Mouse (Mus musculus) T-helper 1 cell (primary cell): ENCODE results near the gene Tdpoz1.
"Not testable (repeated sequence)": the region's sequence is repeated elsewhere in the genome, so short reads cannot be mapped to it uniquely, and the experiment has no call there.

Experiments used
- in situ Hi-C: fragments of 300-600 bp; cut with MboI, MseI; formaldehyde crosslinking; loops from one replicate; pipeline ENCODE4 v1.15.1; 2025; ENCODE audit warnings: high pct_unique_total_duplicates

The Tdpoz1 gene

GRCm38 (mm10) chr3:93676210-93676609 is at the start of gene Tdpoz1:
Gene Tdpoz1, minus strand, starts transcription at chr3:93676310.
- in situ Hi-C loops, result not testable (repeated sequence)

- in situ Hi-C loops, result not testable (repeated sequence)
Observed at GRCm38 (mm10) chr3:93708969-93709637, 33.0 kb upstream of the Tdpoz1 start.

- in situ Hi-C loops, result not testable (repeated sequence)
Observed at GRCm38 (mm10) chr3:93692970-93693369, 16.9 kb upstream of the Tdpoz1 start, which contains the start of gene Gm37596. Gene Gm37596, minus strand, starts transcription at chr3:93693070.

GRCm38 (mm10) chr3:93670805-93671503 is 5.2 kb downstream of the Tdpoz1 start:
- in situ Hi-C loops, result not testable (repeated sequence)

GRCm38 (mm10) chr3:93654260-93654659 is 21.9 kb downstream of the Tdpoz1 start:
- in situ Hi-C loops, result no loop called here

GRCm38 (mm10) chr3:93652586-93652985 is 23.5 kb downstream of the Tdpoz1 start, which contains the start of gene Tdpoz2:
Gene Tdpoz2, minus strand, starts transcription at chr3:93652686.
- in situ Hi-C loops, result no loop called here

GRCm38 (mm10) chr3:93630917-93631714 is 45.0 kb downstream of the Tdpoz1 start:
- in situ Hi-C loops, result not testable (repeated sequence)
